Mouse (Mus musculus) forebrain, embryonic 14.5 days (tissue): ENCODE results near the gene Hrk. TPM values are rescaled to one million over a fixed set of nuclear protein-coding genes. Genes with fewer than 3 reads are reported as not detected.
A peak's percentile ranks its signal among the peaks of the same experiment; 100 is the strongest.

ENCODE experiments used
- ATAC-seq: fragments of 200-750 bp; cut with Nextera tagmentation; 2 replicates; pipeline ENCODE4 v1.8.0; 2017; ENCODE audit warnings: mild to moderate bottlenecking, moderate library complexity
- DNase-seq: peaks from one replicate; pipeline ENCODE4 v3.0.0-alpha.2; 2015; ENCODE audit warnings: low spot score
- H3K27ac ChIP-seq: fragments of 300-500 bp; sonication (generic); 2 replicates; pipeline ENCODE4 v1.5.1; 2014; ENCODE audit warnings: low read depth, mild to moderate bottlenecking, control low read depth, low read length, moderate library complexity
- H3K27me3 ChIP-seq: fragments of 300-500 bp; sonication (generic); replicated peaks from 2 replicates; pipeline ENCODE4 v1.6.1; 2014; ENCODE audit warnings: low read length, control low read depth, mixed read lengths; ENCODE audit not compliant: control insufficient read depth, insufficient read depth
- H3K36me3 ChIP-seq: fragments of 300-500 bp; sonication (generic); 2 replicates; pipeline ENCODE4 v1.6.1; 2014; ENCODE audit warnings: low read length, control low read depth; ENCODE audit not compliant: control insufficient read depth, insufficient read depth
- H3K4me1 ChIP-seq: fragments of 300-500 bp; sonication (generic); 2 replicates; pipeline ENCODE4 v1.6.1; 2014; ENCODE audit warnings: antibody characterized with exemption, low read length, control low read depth; ENCODE audit not compliant: control insufficient read depth, insufficient read depth
- H3K4me2 ChIP-seq: fragments of 300-500 bp; sonication (generic); 2 replicates; pipeline ENCODE4 v1.6.1; 2014; ENCODE audit warnings: mild to moderate bottlenecking, control low read depth, low read length
- H3K4me3 ChIP-seq: fragments of 300-500 bp; sonication (generic); 2 replicates; pipeline ENCODE4 v1.5.1; 2014; ENCODE audit warnings: low read depth, low read length, control low read depth
- H3K9ac ChIP-seq: fragments of 300-500 bp; sonication (generic); 2 replicates; pipeline ENCODE4 v1.6.1; 2014; ENCODE audit warnings: mild to moderate bottlenecking, low read length, control low read depth, moderate library complexity
- H3K9me3 ChIP-seq: fragments of 300-500 bp; sonication (generic); replicated peaks from 2 replicates; pipeline ENCODE4 v1.6.1; 2016; ENCODE audit warnings: low read length, control low read depth, mixed read lengths; ENCODE audit not compliant: control insufficient read depth
- WGBS: fragments of 180-500 bp; shearing (Covaris S2); extraction: QIAGEN DNeasy Blood & Tissue Kit; methylation state at CpG from one replicate; pipeline ENCODE4 v1.1.7; 2014; 5-methylcytosine and 5-hydroxymethylcytosine counted together
- polyA plus RNA-seq: library from polyadenylated mRNA; unstranded; fragments of >200 nt; fragmentation: Nextera tagmentation; extraction: Ambion mirVana; gene quantifications from 2 replicates; pipeline ENCODE4 v1.2.1, GENCODE M21; 2014

The Hrk gene
- polyA plus RNA-seq, result 1.1 and 1.7 TPM in 2 replicates

- no peak for DNase-seq
- 65% methylated on average over 12 of the region's 12 CpGs for WGBS
- H3K27me3 ChIP-seq, result peaks cover 21% of the 10 kb centered on the region
- H3K36me3 ChIP-seq, result no peaks in the 10 kb centered on the region
- no peak within 1 kb of the TSS for H3K4me2 ChIP-seq
- no peaks in the 10 kb centered on the region for H3K9me3 ChIP-seq
- no peak within 1 kb of the TSS for H3K27ac ChIP-seq
- no peak for ATAC-seq
- H3K4me1 ChIP-seq, result no peaks in the 10 kb centered on the region
- no peak within 1 kb of the TSS for H3K4me3 ChIP-seq
- no peak within 1 kb of the TSS for H3K9ac ChIP-seq
Observed at GRCm38 (mm10) chr5:118164581-118164980, at the start of gene Hrk. Gene Hrk (plus strand): TSS chr5:118164648.

GRCm38 (mm10) chr5:118118351-118118750 is 46.1 kb upstream of the Hrk start:
- no peak overlapping the region for H3K9ac ChIP-seq
- no peak overlapping the region for H3K4me2 ChIP-seq
- 0 out of 2 replicates have a peak overlapping the region, but pooled peaks have one; percentile 14 for H3K27ac ChIP-seq
- no peaks in the 10 kb centered on the region for H3K27me3 ChIP-seq
- no peak overlapping the region for H3K4me3 ChIP-seq
- H3K9me3 ChIP-seq, result no peaks in the 10 kb centered on the region
- H3K36me3 ChIP-seq, result 0 out of 2 replicates have a peak, but pooled peaks cover 3% of the 10 kb centered on the region
- ATAC-seq, result no peak
- no peak for DNase-seq
- H3K4me1 ChIP-seq, result peaks cover 9% of the 10 kb centered on the region; the same call in 1 of the 2 replicates
- 89% methylated on average over 3 of the region's 3 CpGs for WGBS

GRCm38 (mm10) chr5:118118922-118119321 is 45.5 kb upstream of the Hrk start:
- Histone ChIP-seq H3K36me3 (0 out of 2 replicates have a peak, but pooled peaks cover 3% of the 10 kb centered on the region), H3K4me2 (no peak overlapping the region), H3K4me1 (peaks cover 8% of the 10 kb centered on the region; the same call in 1 of the 2 replicates), H3K9ac (no peak overlapping the region), H3K9me3 (no peaks in the 10 kb centered on the region), H3K4me3 (no peak overlapping the region), H3K27me3 (no peaks in the 10 kb centered on the region), H3K27ac (0 out of 2 replicates have a peak overlapping the region, but pooled peaks have one; percentile 14)
- 86% methylated on average over 5 of the region's 5 CpGs for WGBS
- ATAC-seq (no peak), DNase-seq (no peak)

- DNase-seq, result no peak
- H3K27me3 ChIP-seq, result no peaks in the 10 kb centered on the region
- 19% methylated on average over 2 of the region's 2 CpGs for WGBS
- H3K9me3 ChIP-seq, result no peaks in the 10 kb centered on the region
- peaks cover 7% of the 10 kb centered on the region; the same call in 1 of the 2 replicates for H3K4me1 ChIP-seq
- H3K4me3 ChIP-seq, result no peak overlapping the region
- H3K9ac ChIP-seq, result no peak overlapping the region
- peaks cover 18% of the 10 kb centered on the region for H3K36me3 ChIP-seq
- no peak overlapping the region for H3K4me2 ChIP-seq
- no peak for ATAC-seq
- no peak overlapping the region for H3K27ac ChIP-seq
Observed at GRCm38 (mm10) chr5:118120670-118121069, 43.8 kb upstream of the Hrk start.

- ATAC-seq (no peak), DNase-seq (no peak)
- no peaks in the 10 kb centered on the region for H3K9me3 ChIP-seq
- H3K4me2 ChIP-seq, result no peak overlapping the region
- H3K36me3 ChIP-seq, result peaks cover 25% of the 10 kb centered on the region
- no peak overlapping the region for H3K9ac ChIP-seq
- no peaks in the 10 kb centered on the region for H3K27me3 ChIP-seq
- H3K4me3 ChIP-seq, result no peak overlapping the region
- H3K27ac ChIP-seq, result no peak overlapping the region
- WGBS, result 92% methylated on average over 4 of the region's 4 CpGs
- H3K4me1 ChIP-seq, result peaks cover 3% of the 10 kb centered on the region; the same call in 1 of the 2 replicates
Observed at GRCm38 (mm10) chr5:118121928-118122327, 42.5 kb upstream of the Hrk start.

- no peaks in the 10 kb centered on the region for H3K9me3 ChIP-seq
- ATAC-seq (no peak), DNase-seq (no peak)
- H3K4me2 ChIP-seq, result no peak overlapping the region
- H3K36me3 ChIP-seq, result peaks cover 37% of the 10 kb centered on the region
- H3K9ac ChIP-seq, result no peak overlapping the region
- H3K27ac ChIP-seq, result 0 out of 2 replicates have a peak overlapping the region, but pooled peaks have one; percentile 6
- 0 out of 2 replicates have a peak, but pooled peaks cover 2% of the 10 kb centered on the region for H3K4me1 ChIP-seq
- no peaks in the 10 kb centered on the region for H3K27me3 ChIP-seq
- WGBS, result 40% methylated on average over 10 of the region's 10 CpGs
- no peak overlapping the region for H3K4me3 ChIP-seq
Observed at GRCm38 (mm10) chr5:118123096-118123495, 41.4 kb upstream of the Hrk start.

GRCm38 (mm10) chr5:118126671-118127070 is 37.8 kb upstream of the Hrk start:
- H3K27me3 ChIP-seq, result no peaks in the 10 kb centered on the region
- DNase-seq (no peak), ATAC-seq (no peak)
- H3K4me3 ChIP-seq, result no peak overlapping the region
- H3K4me2 ChIP-seq, result no peak overlapping the region
- 87% methylated on average over 4 of the region's 4 CpGs for WGBS
- no peaks in the 10 kb centered on the region for H3K9me3 ChIP-seq
- peaks cover 40% of the 10 kb centered on the region for H3K36me3 ChIP-seq
- H3K4me1 ChIP-seq, result no peaks in the 10 kb centered on the region
- no peak overlapping the region for H3K9ac ChIP-seq
- no peak overlapping the region for H3K27ac ChIP-seq

- DNase-seq, result peak; percentile 50
- Histone ChIP-seq H3K9me3 (no peaks in the 10 kb centered on the region), H3K4me3 (no peak overlapping the region), H3K36me3 (peaks cover 45% of the 10 kb centered on the region), H3K4me1 (no peaks in the 10 kb centered on the region), H3K27ac (peak overlapping the region; percentile 46; the same call in 1 of the 2 replicates), H3K4me2 (no peak overlapping the region), H3K27me3 (no peaks in the 10 kb centered on the region), H3K9ac (no peak overlapping the region)
- WGBS, result 74% methylated on average over 6 of the region's 6 CpGs
- no peak for ATAC-seq
Observed at GRCm38 (mm10) chr5:118128208-118128607, 36.2 kb upstream of the Hrk start.

- Histone ChIP-seq H3K4me2 (no peak overlapping the region), H3K4me3 (no peak overlapping the region), H3K27ac (peak overlapping the region; percentile 46; the same call in 1 of the 2 replicates), H3K27me3 (no peaks in the 10 kb centered on the region), H3K9me3 (no peaks in the 10 kb centered on the region), H3K9ac (no peak overlapping the region), H3K4me1 (no peaks in the 10 kb centered on the region), H3K36me3 (peaks cover 45% of the 10 kb centered on the region)
- WGBS, result 75% methylated on average over 9 of the region's 9 CpGs
- DNase-seq, result peak; percentile 35
- ATAC-seq, result no peak; the same call in 1 of the 2 replicates
Observed at GRCm38 (mm10) chr5:118128651-118129050, 35.8 kb upstream of the Hrk start.
